Mouse (Mus musculus) heart, postnatal 4 days (tissue): ENCODE data around the gene 2700081O15Rik. TPM values are rescaled to one million over a fixed set of nuclear protein-coding genes. Genes with fewer than 3 reads are reported as not detected.

ENCODE experiments used
- microRNA-seq, 2 experiments: library from miRNA; unstranded; fragments of <30 nt; microRNA quantifications; one replicate each; pipeline ENCODE4 v1.2.0; 2021 to 2022
- total RNA-seq, 2 experiments: library from RNA; stranded (reverse); gene quantifications; 2 replicates each; pipeline ENCODE4 v1.2.3; 2021

2700081O15Rik gene
- total RNA-seq, 2 experiments from 2014 or later: 28.4 to 28.5 TPM

Small RNA genes within 50 kb of the gene (microRNA-seq; reads per million reads assigned to microRNA genes)
- gene Mir6991: 0.69 to 2.7 reads per million in 2 experiments

Other genes with a start within 250 kb of the 2700081O15Rik start
- 100 to 1,000 TPM; 111 to 112 TPM for gene Otub1, start 211.3 kb upstream of the 2700081O15Rik start, total RNA-seq
- 100 to 1,000 TPM; 836 to 917 TPM for gene Cox8a, start 200.0 kb upstream of the 2700081O15Rik start, total RNA-seq
- gene Naa40, start 176.4 kb upstream of the 2700081O15Rik start, total RNA-seq: 10 to 100 TPM; 34.3 to 36.9 TPM
- gene Rcor2, start 150.3 kb upstream of the 2700081O15Rik start, total RNA-seq: 10 to 100 TPM; 19.0 to 19.2 TPM
- 10 to 100 TPM; 54.9 to 58.4 TPM for gene Mark2, start 75.8 kb upstream of the 2700081O15Rik start, total RNA-seq
- gene Spindoc, start 34.6 kb upstream of the 2700081O15Rik start, total RNA-seq: 10 to 100 TPM; 29.4 to 30.8 TPM
- gene Rtn3, start 65.7 kb downstream of the 2700081O15Rik start, total RNA-seq: 100 to 1,000 TPM; 119 TPM
- gene Atl3, start 76.4 kb downstream of the 2700081O15Rik start, total RNA-seq: 10 to 100 TPM; 35.1 to 36.9 TPM
- 10 to 100 TPM; 81.0 to 81.1 TPM for gene Pla2g16, start 139.8 kb downstream of the 2700081O15Rik start, total RNA-seq
- gene Lgals12, start 189.6 kb downstream of the 2700081O15Rik start, total RNA-seq: under 1 TPM; 0.36 to 0.41 TPM
- gene Hrasls5, start 194.9 kb downstream of the 2700081O15Rik start, total RNA-seq: not detected